Mouse (Mus musculus) midbrain, embryonic 12.5 days (tissue): ENCODE data around the gene Abcb9. TPM values are rescaled to one million over a fixed set of nuclear protein-coding genes. Genes with fewer than 3 reads are reported as not detected.

ENCODE experiments used
- ATAC-seq: fragments of 200-750 bp; cut with Nextera tagmentation; 2 replicates; pipeline ENCODE4 v1.8.0; 2017; ENCODE audit warnings: low read depth, moderate TSS enrichment, moderate library complexity; ENCODE audit not compliant: low FRiP score
- H3K27ac ChIP-seq: fragments of 300-500 bp; sonication (generic); replicated peaks from 2 replicates; pipeline ENCODE4 v1.5.1; 2016; ENCODE audit warnings: mild to moderate bottlenecking
- H3K27me3 ChIP-seq: fragments of 300-500 bp; sonication (generic); 2 replicates; pipeline ENCODE4 v1.6.1; 2016; ENCODE audit warnings: mild to moderate bottlenecking
- H3K36me3 ChIP-seq: fragments of 300-500 bp; sonication (generic); 2 replicates; pipeline ENCODE4 v1.6.1; 2016
- H3K4me1 ChIP-seq: fragments of 300-500 bp; sonication (generic); 2 replicates; pipeline ENCODE4 v1.6.1; 2016
- H3K4me2 ChIP-seq: fragments of 300-500 bp; sonication (generic); replicated peaks from 2 replicates; pipeline ENCODE4 v1.6.1; 2016; ENCODE audit warnings: mild to moderate bottlenecking, moderate library complexity
- H3K4me3 ChIP-seq: fragments of 300-500 bp; sonication (generic); 2 replicates; pipeline ENCODE4 v1.5.1; 2016; ENCODE audit warnings: mild to moderate bottlenecking
- H3K9ac ChIP-seq: fragments of 300-500 bp; sonication (generic); replicated peaks from 2 replicates; pipeline ENCODE4 v1.6.1; 2016; ENCODE audit warnings: mild to moderate bottlenecking, moderate library complexity
- H3K9me3 ChIP-seq: fragments of 300-500 bp; sonication (generic); 2 replicates; pipeline ENCODE4 v1.6.1; 2016; ENCODE audit warnings: mild to moderate bottlenecking
- WGBS: fragments of 180-500 bp; shearing (Covaris S2); methylation state at CpG from one replicate; pipeline ENCODE4 v1.1.7; 2016; 5-methylcytosine and 5-hydroxymethylcytosine counted together
- polyA plus RNA-seq: library from polyadenylated mRNA; unstranded; fragments of >200 nt; fragmentation: Nextera tagmentation; extraction: Ambion mirVana; gene quantifications from 2 replicates; pipeline ENCODE4 v1.2.1, GENCODE M21; 2016

Abcb9 gene
- 2.0 and 2.2 TPM in 2 replicates for polyA plus RNA-seq

DNA sequence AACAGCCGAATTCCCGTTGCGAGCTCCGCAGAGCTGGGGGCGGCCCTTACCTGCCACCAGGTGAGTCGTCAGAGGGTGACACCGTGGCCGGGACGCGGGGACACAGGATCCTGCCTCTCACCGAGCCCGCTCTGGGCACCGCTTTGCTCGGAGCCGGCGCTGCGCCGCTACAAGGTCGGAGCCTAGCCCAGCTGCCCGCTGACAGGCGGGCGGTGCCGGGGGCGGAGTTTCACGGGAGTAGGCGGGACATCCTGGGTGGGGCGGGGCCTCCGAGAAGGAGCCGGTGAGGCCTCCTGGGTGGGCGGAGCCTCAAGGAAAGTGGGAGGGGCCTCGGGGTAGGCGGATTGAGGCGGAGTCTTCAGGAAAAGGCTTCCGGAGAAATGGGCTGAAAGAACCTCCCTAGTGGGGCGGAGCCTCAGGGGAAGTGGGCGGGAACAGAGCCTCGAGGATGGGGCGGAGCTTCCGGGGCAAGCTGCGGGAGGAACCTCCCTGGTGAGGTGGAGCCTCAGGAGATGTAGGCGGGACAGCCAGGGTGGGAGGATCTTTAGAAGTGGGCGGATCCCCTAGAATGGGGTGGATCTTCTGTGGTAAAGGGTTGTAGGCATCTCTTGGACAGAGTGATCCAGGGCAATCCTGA, at the start of gene Abcb9:
Abcb9 (minus strand) TSS at position 203 of the 637 bp plus-strand sequence.
- peak; percentile 73 for ATAC-seq
- peak within 1 kb of the TSS; percentile 40 for H3K9ac ChIP-seq
- H3K4me3 ChIP-seq = peak within 1 kb of the TSS; percentile 38
- peak within 1 kb of the TSS; percentile 60 for H3K4me2 ChIP-seq
- no peaks in the 10 kb centered on the region for H3K36me3 ChIP-seq
- peaks cover 12% of the 10 kb centered on the region; the same call in 1 of the 2 replicates for H3K4me1 ChIP-seq
- H3K27ac ChIP-seq = no peak within 1 kb of the TSS
- H3K27me3 ChIP-seq = peaks cover 34% of the 10 kb centered on the region
- WGBS = 2% methylated on average over 42 of the region's 42 CpGs
- H3K9me3 ChIP-seq = no peaks in the 10 kb centered on the region

DNA sequence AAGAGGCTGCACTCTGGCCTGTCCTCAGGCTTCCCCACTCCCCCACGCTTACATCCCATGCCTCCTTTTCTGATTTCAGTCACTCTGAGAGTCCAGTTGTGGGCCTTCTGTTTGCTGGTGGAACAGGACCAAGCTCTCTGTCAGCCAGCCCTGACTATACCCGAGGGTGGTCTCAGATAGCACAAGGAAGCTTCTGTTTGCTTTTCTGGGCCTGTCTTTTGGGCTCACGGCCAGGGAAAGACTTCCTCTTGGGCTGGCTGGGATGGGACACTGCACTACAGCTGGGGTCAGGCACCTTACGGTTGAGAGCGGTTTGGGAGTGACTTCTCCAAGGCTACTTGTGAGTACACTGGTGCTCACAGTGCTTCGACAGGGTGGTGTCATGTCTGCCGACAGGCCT, 42.5 kb upstream of the Abcb9 start:
- Histone ChIP-seq H3K9ac (no peak overlapping the region), H3K4me1 (no peaks in the 10 kb centered on the region), H3K9me3 (0 out of 2 replicates have a peak, but pooled peaks cover 4% of the 10 kb centered on the region), H3K4me3 (no peak overlapping the region), H3K4me2 (no peak overlapping the region), H3K36me3 (peaks cover 27% of the 10 kb centered on the region), H3K27me3 (no peaks in the 10 kb centered on the region), H3K27ac (no peak overlapping the region)
- no peak for ATAC-seq
- WGBS = 87% methylated on average over 7 of the region's 7 CpGs

- WGBS = 87% methylated on average over 5 of the region's 5 CpGs
- no peak overlapping the region for H3K27ac ChIP-seq
Measured at GRCm38 (mm10) chr5:124134261-124134660, 38.7 kb upstream of the Abcb9 start.

GRCm38 (mm10) chr5:124125093-124125492, 29.5 kb upstream of the Abcb9 start:
- Histone ChIP-seq H3K27me3 (no peaks in the 10 kb centered on the region), H3K9ac (no peak overlapping the region), H3K4me2 (no peak overlapping the region), H3K9me3 (no peaks in the 10 kb centered on the region), H3K4me3 (no peak overlapping the region), H3K36me3 (peaks cover 84% of the 10 kb centered on the region), H3K27ac (no peak overlapping the region), H3K4me1 (no peaks in the 10 kb centered on the region)
- ATAC-seq = no peak
- 91% methylated on average over 11 of the region's 11 CpGs for WGBS

More at GRCm38 (mm10) chr5:124134261-124134660, 38.7 kb upstream of the Abcb9 start:
- no peak for ATAC-seq
- Histone ChIP-seq H3K4me2 (no peak overlapping the region), H3K27me3 (no peaks in the 10 kb centered on the region), H3K4me3 (no peak overlapping the region), H3K4me1 (no peaks in the 10 kb centered on the region), H3K36me3 (peaks cover 29% of the 10 kb centered on the region), H3K9ac (no peak overlapping the region), H3K9me3 (no peaks in the 10 kb centered on the region)

- no peak overlapping the region for H3K4me3 ChIP-seq
- no peak overlapping the region for H3K4me2 ChIP-seq
- ATAC-seq = no peak
- peaks cover 1% of the 10 kb centered on the region for H3K4me1 ChIP-seq
- no peak overlapping the region for H3K9ac ChIP-seq
- peaks cover 88% of the 10 kb centered on the region for H3K36me3 ChIP-seq
- 91% methylated on average over 18 of the region's 18 CpGs for WGBS
- H3K27ac ChIP-seq = no peak overlapping the region
- no peaks in the 10 kb centered on the region for H3K27me3 ChIP-seq
- H3K9me3 ChIP-seq = no peaks in the 10 kb centered on the region
Measured at GRCm38 (mm10) chr5:124122357-124122756, 26.8 kb upstream of the Abcb9 start.

- Histone ChIP-seq H3K9me3 (no peaks in the 10 kb centered on the region), H3K9ac (no peak overlapping the region), H3K4me1 (peaks cover 15% of the 10 kb centered on the region), H3K27ac (no peak overlapping the region), H3K36me3 (peaks cover 76% of the 10 kb centered on the region), H3K4me2 (no peak overlapping the region), H3K27me3 (no peaks in the 10 kb centered on the region), H3K4me3 (no peak overlapping the region)
- no peak for ATAC-seq
- WGBS = 85% methylated on average over 5 of the region's 5 CpGs
Measured at GRCm38 (mm10) chr5:124119204-124119603, 23.6 kb upstream of the Abcb9 start.

- Histone ChIP-seq H3K9ac (peak within 1 kb of the TSS; percentile 96), H3K27me3 (no peaks in the 10 kb centered on the region), H3K4me2 (peak within 1 kb of the TSS; percentile 99), H3K4me1 (peaks cover 29% of the 10 kb centered on the region), H3K27ac (peak within 1 kb of the TSS; percentile 78), H3K4me3 (peak within 1 kb of the TSS; percentile 94), H3K9me3 (no peaks in the 10 kb centered on the region), H3K36me3 (peaks cover 50% of the 10 kb centered on the region)
- 2% methylated on average over 63 of the region's 64 CpGs for WGBS
- peak; percentile 10; the same call in 1 of the 2 replicates for ATAC-seq
Measured at GRCm38 (mm10) chr5:124115990-124116845, 20.6 kb upstream of the Abcb9 start, which contains the start of gene Arl6ip4. TSS of gene Arl6ip4 (plus strand) at chr5:124116089.

DNA sequence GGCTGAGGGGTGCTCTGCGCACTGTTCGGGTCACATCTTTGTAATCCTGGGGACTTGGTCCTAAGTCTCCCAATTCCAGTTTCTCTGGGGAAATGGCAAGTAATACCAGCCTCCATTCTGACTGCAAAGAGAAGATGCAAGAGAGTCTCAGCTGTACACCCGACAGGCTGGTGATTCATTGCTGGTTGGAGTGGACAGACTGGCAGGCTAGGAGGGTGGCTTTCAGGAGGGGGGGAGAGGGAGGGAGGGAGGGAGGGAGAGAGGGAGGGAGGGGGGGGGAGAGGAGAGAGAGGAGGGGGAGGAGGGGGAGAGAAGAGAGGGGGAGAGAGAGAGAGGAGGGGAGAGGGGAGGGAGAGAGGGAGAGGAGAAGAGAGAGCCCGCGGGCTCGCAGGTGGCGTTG, 19.9 kb upstream of the Abcb9 start:
- Histone ChIP-seq H3K4me3 (peak overlapping the region; percentile 94), H3K4me2 (peak overlapping the region; percentile 99), H3K36me3 (peaks cover 44% of the 10 kb centered on the region), H3K4me1 (peaks cover 32% of the 10 kb centered on the region), H3K27me3 (no peaks in the 10 kb centered on the region), H3K9me3 (no peaks in the 10 kb centered on the region), H3K27ac (peak overlapping the region; percentile 78), H3K9ac (peak overlapping the region; percentile 96)
- no peak for ATAC-seq
- WGBS = 20% methylated on average over 7 of the region's 7 CpGs

DNA sequence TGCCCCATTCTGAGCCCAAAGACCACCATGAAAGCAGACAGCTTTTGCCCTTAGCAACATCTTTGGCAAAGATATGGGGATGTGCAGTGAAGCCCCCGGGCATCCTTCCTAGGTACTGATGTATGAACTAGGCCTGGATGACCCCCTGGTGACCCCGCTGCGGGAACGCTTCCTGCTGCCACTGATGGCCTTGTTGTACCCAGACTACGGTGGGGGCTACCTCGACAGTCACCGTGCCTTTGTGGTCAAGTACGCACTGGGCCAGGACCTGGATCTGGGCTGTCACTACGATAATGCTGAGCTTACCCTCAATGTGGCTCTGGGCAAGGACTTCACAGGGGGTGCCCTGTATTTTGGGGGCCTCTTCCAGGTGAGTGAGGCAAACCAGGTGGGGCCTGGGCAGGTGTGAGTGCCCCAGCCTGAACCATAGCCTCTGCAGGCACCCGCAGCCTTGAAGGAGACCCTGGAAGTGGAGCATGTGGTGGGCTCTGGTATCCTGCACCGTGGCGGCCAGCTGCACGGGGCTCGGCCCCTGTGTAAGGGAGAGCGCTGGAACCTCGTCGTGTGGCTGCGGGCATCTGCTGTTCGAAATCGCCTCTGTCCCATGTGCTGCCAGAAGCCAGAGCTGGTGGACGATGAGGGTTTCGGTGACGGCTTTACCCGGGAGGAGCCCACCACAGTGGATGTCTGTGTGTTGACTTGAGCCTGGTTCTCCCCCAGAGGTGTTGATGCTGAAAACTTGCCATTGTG, 18.9 kb upstream of the Abcb9 start:
- peaks cover 33% of the 10 kb centered on the region for H3K36me3 ChIP-seq
- H3K9me3 ChIP-seq = no peaks in the 10 kb centered on the region
- ATAC-seq = no peak
- peaks cover 32% of the 10 kb centered on the region for H3K4me1 ChIP-seq
- H3K27me3 ChIP-seq = no peaks in the 10 kb centered on the region
- no peak overlapping the region for H3K4me2 ChIP-seq
- H3K27ac ChIP-seq = no peak overlapping the region
- H3K4me3 ChIP-seq = no peak overlapping the region
- 93% methylated on average over 24 of the region's 24 CpGs for WGBS
- no peak overlapping the region for H3K9ac ChIP-seq

DNA sequence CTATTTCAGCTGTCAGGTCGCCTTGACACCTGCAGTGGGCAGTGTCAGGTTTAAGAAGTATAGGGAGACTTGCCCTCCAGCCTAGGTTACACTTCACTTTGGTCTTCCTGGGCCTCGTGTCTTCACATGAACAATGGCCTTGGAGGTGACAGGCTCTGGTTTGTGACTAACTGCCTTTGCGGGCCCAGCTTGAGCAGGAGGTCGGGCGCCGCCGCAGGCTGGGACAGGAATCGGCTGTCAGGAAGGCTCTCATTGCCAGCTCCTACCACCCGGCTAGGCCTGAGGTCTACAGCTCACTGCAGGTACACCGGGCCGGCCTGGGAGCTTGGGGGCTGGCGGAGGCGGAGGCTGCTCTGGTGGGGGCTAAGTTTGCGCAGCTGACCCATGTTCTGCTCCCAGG, 17.4 kb upstream of the Abcb9 start:
- peaks cover 19% of the 10 kb centered on the region for H3K36me3 ChIP-seq
- H3K4me3 ChIP-seq = peak overlapping the region; percentile 92
- peak overlapping the region; percentile 73 for H3K9ac ChIP-seq
- H3K9me3 ChIP-seq = no peaks in the 10 kb centered on the region
- ATAC-seq = no peak
- peaks cover 32% of the 10 kb centered on the region for H3K4me1 ChIP-seq
- 18% methylated on average over 14 of the region's 14 CpGs for whole genome bisulfite sequencing
- H3K27me3 ChIP-seq = no peaks in the 10 kb centered on the region
- no peak overlapping the region for H3K27ac ChIP-seq
- peak overlapping the region; percentile 93 for H3K4me2 ChIP-seq

DNA sequence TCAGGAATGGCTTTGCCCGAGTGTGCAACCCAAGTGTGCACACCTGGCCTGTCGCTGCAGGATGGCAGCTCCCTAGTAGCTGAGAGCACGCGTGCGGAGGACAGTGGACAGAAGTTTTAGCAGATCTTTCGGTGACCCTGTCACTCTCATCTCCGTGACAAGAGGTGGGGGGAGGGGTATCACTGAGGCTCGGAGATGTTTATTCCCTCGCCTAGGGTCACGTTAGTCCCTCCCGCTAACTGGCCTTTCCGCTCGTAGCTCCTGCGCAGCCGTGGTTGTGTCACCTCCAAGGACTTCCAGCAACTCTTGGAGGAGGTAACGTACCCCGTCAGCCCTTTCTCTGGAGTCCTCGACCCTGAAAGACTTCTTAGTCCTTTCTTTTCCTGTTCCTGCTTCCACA, 16.9 kb upstream of the Abcb9 start:
- WGBS = under 1% methylated on average over 18 of the region's 18 CpGs
- no peaks in the 10 kb centered on the region for H3K9me3 ChIP-seq
- peaks cover 14% of the 10 kb centered on the region; the same call in 1 of the 2 replicates for H3K36me3 ChIP-seq
- no peak; the same call in 1 of the 2 replicates for ATAC-seq
- peak overlapping the region; percentile 73 for H3K9ac ChIP-seq
- peak overlapping the region; percentile 92 for H3K4me3 ChIP-seq
- peak overlapping the region; percentile 93 for H3K4me2 ChIP-seq
- H3K27ac ChIP-seq = peak overlapping the region; percentile 85
- peaks cover 32% of the 10 kb centered on the region for H3K4me1 ChIP-seq
- no peaks in the 10 kb centered on the region for H3K27me3 ChIP-seq
